ENCODE assay signal across 14 mouse cellular contexts in the genomic region with DNA sequence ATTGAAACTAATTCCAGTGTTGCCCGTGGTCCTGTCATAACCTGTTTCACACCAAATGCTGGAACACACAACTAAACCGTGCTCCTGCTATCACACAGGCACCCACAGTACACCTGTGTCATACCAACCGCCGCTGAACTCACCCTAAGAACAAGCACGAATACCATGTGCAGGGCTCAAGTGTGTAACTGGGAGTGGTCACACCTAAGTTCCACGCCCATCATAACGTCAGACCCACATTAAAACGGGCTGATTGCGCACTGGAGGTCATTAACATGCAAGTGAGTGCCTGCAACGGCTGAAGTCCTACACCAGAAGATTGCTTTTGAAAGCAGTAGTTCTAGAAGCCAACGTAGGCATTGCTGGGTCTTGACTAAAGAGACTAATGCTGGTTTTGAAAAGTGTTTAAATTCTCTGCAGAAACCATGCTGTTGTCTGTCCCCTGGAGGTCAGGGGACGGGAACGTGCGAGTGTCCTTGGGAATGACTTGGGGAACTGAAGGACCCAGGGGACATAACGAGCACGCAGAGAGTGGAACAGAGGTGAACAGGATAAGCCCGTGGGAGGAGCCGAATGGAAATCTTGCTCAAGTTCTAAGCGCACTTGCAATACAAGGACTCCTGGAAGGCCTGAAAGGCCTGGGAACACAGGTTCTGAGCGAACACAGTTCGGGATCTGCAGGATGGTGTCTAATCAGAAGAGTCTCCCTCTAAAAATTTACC. TPM values are rescaled to one million over a fixed set of nuclear protein-coding genes. Genes with fewer than 3 reads are reported as not detected.
DNase-seq lines count a peak whose midpoint lies in the region; ATAC-seq lines count a peak whose summit lies in the region.
"Had no signal": no experiment of that assay in that cellular context is flagged by ENCODE, and none has a peak within 500 bp of the region (broad histone marks: within the 10 kb centered on the region; RNA-seq: fewer than 3 reads in every experiment).

No protein-coding gene starts in this region.

- H3K9me3 ChIP-seq in kidney, embryonic 15.5 days (replicated peaks) = no peaks in the 10 kb centered on the region
- H3K9me3 ChIP-seq in stomach, embryonic 15.5 days = no peaks in the 10 kb centered on the region
- H3K9me3 ChIP-seq: limb, embryonic 12.5 days; midbrain, embryonic 10.5 days had no signal

- no peaks in the 10 kb centered on the region for H3K36me3 ChIP-seq in kidney, embryonic 15.5 days
- H3K36me3 ChIP-seq in stomach, embryonic 15.5 days = no peaks in the 10 kb centered on the region
- H3K36me3 ChIP-seq: limb, embryonic 12.5 days; midbrain, embryonic 10.5 days had no signal

- H3K27ac ChIP-seq in kidney, embryonic 15.5 days = no peak overlapping the region
- H3K27ac ChIP-seq in stomach, embryonic 15.5 days = no peak overlapping the region
- H3K27ac ChIP-seq: hindbrain, postnatal 0 days; limb, embryonic 12.5 days; midbrain, embryonic 10.5 days had no signal

- no peaks in the 10 kb centered on the region for H3K27me3 ChIP-seq in kidney, embryonic 15.5 days
- no peaks in the 10 kb centered on the region for H3K27me3 ChIP-seq in stomach, embryonic 15.5 days (replicated peaks)
- H3K27me3 ChIP-seq: limb, embryonic 12.5 days had no signal

- H3K9ac ChIP-seq in kidney, embryonic 15.5 days = no peak overlapping the region
- no peak overlapping the region for H3K9ac ChIP-seq in stomach, embryonic 15.5 days
- H3K9ac ChIP-seq: limb, embryonic 12.5 days had no signal

- no peaks in the 10 kb centered on the region for H3K4me1 ChIP-seq in kidney, embryonic 15.5 days
- H3K4me1 ChIP-seq in stomach, embryonic 15.5 days = no peaks in the 10 kb centered on the region

- no peak overlapping the region for H3K4me2 ChIP-seq in kidney, embryonic 15.5 days
- no peak overlapping the region for H3K4me2 ChIP-seq in stomach, embryonic 15.5 days
- H3K4me2 ChIP-seq: limb, embryonic 12.5 days had no signal

- 83% methylated on average over 21 of the region's 21 CpGs for WGBS in kidney, embryonic 15.5 days
- 36% methylated on average over 21 of the region's 21 CpGs for WGBS in large intestine, adult 2 months
- 77% methylated on average over 21 of the region's 21 CpGs for WGBS in stomach, embryonic 15.5 days

- H3K4me3 ChIP-seq in kidney, embryonic 15.5 days (replicated peaks) = no peak overlapping the region
- no peak overlapping the region for H3K4me3 ChIP-seq in stomach, embryonic 15.5 days (replicated peaks)
- H3K4me3 ChIP-seq: limb, embryonic 12.5 days; midbrain, embryonic 10.5 days had no signal

- peak; percentile 43 for DNase-seq in kidney, adult 18-20 months
- DNase-seq in gonadal fat pad, adult 2 months (ENCODE audit: low read depth) = peak; percentile 52
- peak; percentile 96 for DNase-seq in large intestine, adult 2 months (ENCODE audit: low read depth, low spot score)
- no peak for DNase-seq in gastrocnemius, postnatal 4 days (ENCODE audit: low spot score in 2 of 2)
- DNase-seq in layer of hippocampus, adult 18-20 months (ENCODE audit: low spot score in 2 of 2) = no peak
- no peak for DNase-seq in right cerebral cortex, postnatal 10 days (ENCODE audit: low spot score in 2 of 2)
- DNase-seq: thymus, postnatal 14 days had no signal

- no peak for ATAC-seq in kidney, embryonic 15.5 days (replicated peaks; ENCODE audit: low FRiP score)
- ATAC-seq in stomach, embryonic 15.5 days (ENCODE audit: insufficient read depth, low FRiP score, low read depth) = peak; percentile 53; the same call in 1 of the 2 replicates
- ATAC-seq: activated CD4-positive, CD25-positive, alpha-beta regulatory T cell, adult 4 months; hindbrain, postnatal 0 days had no signal

RNA-seq across cellular contexts. Expression of gene Arhgef28, which starts 22.9 kb away (rescaled TPM):
- 39.8 and 45.3 TPM in 2 replicates for polyA plus RNA-seq in kidney, embryonic 15.5 days (2015; fragmentation: Nextera tagmentation; extraction: Ambion mirVana)
- 25.7 and 27.8 TPM in 2 replicates for polyA plus RNA-seq in gonadal fat pad, adult 2 months (2012; rRNA removed)
- polyA plus RNA-seq in large intestine, adult 2 months (2012; rRNA removed) = 2.9 and 4.3 TPM in 2 replicates
- polyA plus RNA-seq in stomach, embryonic 15.5 days (2015; fragmentation: Nextera tagmentation; extraction: Ambion mirVana) = 23.7 and 25.9 TPM in 2 replicates
- total RNA-seq in gastrocnemius, postnatal 4 days (2021) = 1 to 10 TPM; 4.8 to 5.9 TPM
- 100 to 1,000 TPM in 1 of 2 experiments, 10 to 100 TPM in 1; 94.9 to 103 TPM for total RNA-seq in layer of hippocampus, adult 18-20 months (2021)
- total RNA-seq: MEL had no signal

Comparison
In these comparisons a context has a peak if more than half of its experiments do, and no peak if none do; other contexts are left out.
1. DNase-seq: peak in kidney, adult 18-20 months (single experiment), gonadal fat pad, adult 2 months (single experiment) and large intestine, adult 2 months (single experiment); none in gastrocnemius, postnatal 4 days (0 of 2), layer of hippocampus, adult 18-20 months (0 of 2) and right cerebral cortex, postnatal 10 days (0 of 2).